Mouse (Mus musculus) limb, embryonic 10.5 days (tissue): ENCODE results near the gene Parp2. TPM values are rescaled to one million over a fixed set of nuclear protein-coding genes. Genes with fewer than 3 reads are reported as not detected.
"Not testable (repeated sequence)": the region's sequence is repeated elsewhere in the genome, so short reads cannot be mapped to it uniquely, and the experiment has no call there.

ENCODE experiments used
- DNase-seq: peaks from one replicate; pipeline ENCODE4 v3.0.0-alpha.2; 2017; ENCODE audit warnings: low spot score
- H3K27ac ChIP-seq: fragments of 300-500 bp; sonication (generic); 2 replicates; pipeline ENCODE4 v1.5.1; 2016; ENCODE audit warnings: mild to moderate bottlenecking
- H3K27me3 ChIP-seq: fragments of 300-500 bp; sonication (generic); 2 replicates; pipeline ENCODE4 v1.6.1; 2016; ENCODE audit warnings: low read depth, mild to moderate bottlenecking; ENCODE audit not compliant: poor library complexity, severe bottlenecking
- H3K36me3 ChIP-seq: fragments of 300-500 bp; sonication (generic); 2 replicates; pipeline ENCODE4 v1.6.1; 2016; ENCODE audit warnings: mild to moderate bottlenecking, moderate library complexity
- H3K4me1 ChIP-seq: fragments of 300-500 bp; sonication (generic); 2 replicates; pipeline ENCODE4 v1.6.1; 2016
- H3K4me3 ChIP-seq: fragments of 300-500 bp; sonication (generic); 2 replicates; pipeline ENCODE4 v1.5.1; 2016; ENCODE audit warnings: mild to moderate bottlenecking, moderate library complexity
- H3K9me3 ChIP-seq: fragments of 300-500 bp; sonication (generic); replicated peaks from 2 replicates; pipeline ENCODE4 v1.6.1; 2016; ENCODE audit warnings: mild to moderate bottlenecking
- WGBS: fragments of 180-500 bp; shearing (Covaris S2); methylation state at CpG from one replicate; pipeline ENCODE4 v1.1.7; 2016; 5-methylcytosine and 5-hydroxymethylcytosine counted together
- polyA plus RNA-seq: library from polyadenylated mRNA; unstranded; fragments of >200 nt; fragmentation: Nextera tagmentation; extraction: Ambion mirVana; gene quantifications from 2 replicates; pipeline ENCODE4 v1.2.1, GENCODE M21; 2016

Gene Parp2
- polyA plus RNA-seq, 1 experiment from 2014 or later: 77.2 TPM

DNA sequence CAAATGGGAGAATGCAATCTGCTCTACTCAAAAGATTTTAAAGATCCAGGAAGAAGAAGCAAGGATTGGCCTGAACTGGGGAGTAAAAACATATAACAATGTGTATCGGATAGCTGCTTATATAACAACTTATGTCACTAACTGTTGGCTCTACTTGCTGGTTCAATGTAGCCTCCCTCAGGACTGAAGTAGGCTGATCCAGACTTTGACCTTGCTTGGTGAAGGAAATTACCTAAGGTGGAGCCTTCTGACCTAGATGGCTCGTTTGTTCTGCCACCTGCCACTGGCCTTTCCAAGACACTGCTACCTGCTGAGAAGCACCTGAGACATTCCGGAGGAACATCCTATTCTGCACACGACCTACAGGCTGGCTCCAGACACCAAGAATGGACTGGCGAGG lies 48.1 kb downstream of the Parp2 start:
- H3K4me1 ChIP-seq: no peaks in the 10 kb centered on the region
- H3K4me3 ChIP-seq: no peak overlapping the region
- WGBS: 91% methylated on average over 5 of the region's 5 CpGs

DNA sequence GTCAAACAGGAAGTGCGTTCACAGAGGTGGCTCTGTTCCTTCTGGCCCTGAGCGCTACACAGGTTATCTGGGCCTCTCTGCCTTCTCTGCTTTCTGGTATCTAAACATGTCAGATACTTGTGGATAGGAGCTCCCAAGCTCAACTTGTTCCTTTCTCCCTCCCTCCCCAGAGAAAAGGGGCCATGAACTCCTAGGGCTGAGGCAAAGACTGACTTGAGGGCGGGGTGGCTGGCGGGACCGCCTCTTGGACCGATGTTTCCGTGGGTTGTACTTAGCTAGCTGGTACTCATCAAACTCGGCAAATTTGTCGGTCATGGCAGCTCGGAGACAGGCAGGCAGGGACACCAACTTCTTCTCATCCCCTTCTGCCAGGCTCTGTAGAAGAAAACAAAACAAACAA lies 55.0 kb downstream of the Parp2 start:
- Histone ChIP-seq H3K27ac (no peak overlapping the region), H3K4me1 (no peaks in the 10 kb centered on the region), H3K27me3 (no peaks in the 10 kb centered on the region), H3K9me3 (no peaks in the 10 kb centered on the region), H3K4me3 (no peak overlapping the region), H3K36me3 (peaks cover 20% of the 10 kb centered on the region)
- DNase-seq: no peak
- WGBS: 93% methylated on average over 10 of the region's 10 CpGs

More for the DNA sequence above, 48.1 kb downstream of the Parp2 start:
- no peak overlapping the region for H3K27ac ChIP-seq
- H3K36me3 ChIP-seq: peaks cover 25% of the 10 kb centered on the region
- H3K27me3 ChIP-seq: no peaks in the 10 kb centered on the region
- no peaks in the 10 kb centered on the region for H3K9me3 ChIP-seq
- DNase-seq: no peak

DNA sequence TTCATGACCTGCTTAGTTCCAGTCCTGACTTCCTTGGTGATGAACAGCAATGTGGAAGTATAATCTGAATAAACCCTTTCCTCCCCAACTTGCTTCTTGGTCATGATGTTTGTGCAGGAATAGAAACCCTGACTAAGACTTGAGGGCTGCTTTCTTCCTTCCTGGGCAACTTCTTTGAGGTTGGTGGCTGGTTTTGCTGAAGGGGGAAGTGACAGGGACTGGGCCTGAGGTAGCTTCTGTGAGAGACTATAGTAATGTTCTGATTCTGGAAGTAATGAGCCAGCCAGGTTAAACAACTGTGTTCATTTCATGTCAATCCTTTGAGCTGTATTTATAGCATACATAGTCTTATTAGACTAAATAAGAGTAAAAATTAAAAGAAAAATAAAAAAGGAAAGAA lies 57.4 kb downstream of the Parp2 start:
- DNase-seq, H3K36me3 ChIP-seq, H3K27ac ChIP-seq, H3K27me3 ChIP-seq, H3K9me3 ChIP-seq, H3K4me1 ChIP-seq, H3K4me3 ChIP-seq: not testable (repeated sequence)

DNA sequence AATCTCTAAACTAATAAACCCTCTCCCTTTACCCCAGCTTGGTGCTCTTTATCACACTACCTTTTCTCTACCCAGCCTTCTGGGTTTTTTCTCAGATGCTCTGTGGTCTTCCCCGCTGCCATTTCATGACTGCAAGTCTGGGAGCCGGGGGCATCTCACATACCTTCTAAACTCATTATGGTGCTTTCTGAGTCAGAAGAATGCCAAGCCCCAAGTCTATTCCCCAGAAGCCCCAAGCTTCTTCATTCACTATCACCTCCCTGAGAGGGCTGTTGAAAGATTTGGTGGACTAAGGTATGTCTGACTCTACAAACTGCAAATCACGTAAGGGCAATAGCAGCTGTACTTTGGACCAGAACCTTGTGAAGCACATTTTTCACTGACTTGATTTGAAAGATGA lies 59.3 kb downstream of the Parp2 start:
- WGBS: 91% methylated on average over 3 of the region's 3 CpGs
- H3K27ac ChIP-seq: no peak overlapping the region
- DNase-seq: no peak
- peaks cover 10% of the 10 kb centered on the region; the same call in 1 of the 2 replicates for H3K4me1 ChIP-seq
- no peaks in the 10 kb centered on the region for H3K27me3 ChIP-seq
- H3K36me3 ChIP-seq: peaks cover 3% of the 10 kb centered on the region; the same call in 1 of the 2 replicates
- H3K4me3 ChIP-seq: no peak overlapping the region
- no peaks in the 10 kb centered on the region for H3K9me3 ChIP-seq

DNA sequence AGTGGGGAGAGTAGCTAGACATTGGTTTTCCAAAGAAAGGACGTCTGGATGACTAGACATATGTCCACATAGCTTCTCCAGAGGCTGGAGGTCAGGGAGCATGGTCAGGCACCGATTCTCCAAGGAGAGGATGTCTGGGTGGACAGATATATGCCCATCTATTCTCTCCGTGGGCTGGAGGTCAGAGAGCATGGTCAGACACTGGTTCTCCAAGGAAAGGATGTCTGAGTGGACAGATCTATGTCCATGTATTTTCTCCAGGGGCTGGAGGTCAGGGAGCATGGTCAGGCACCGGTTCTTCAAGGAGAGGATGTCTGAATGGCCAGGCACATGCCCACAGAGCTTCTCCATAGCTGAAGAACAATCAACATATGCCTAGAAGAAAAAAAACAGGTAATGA lies 60.6 kb downstream of the Parp2 start:
- Histone ChIP-seq H3K4me3 (no peak overlapping the region), H3K27ac (no peak overlapping the region), H3K9me3 (no peaks in the 10 kb centered on the region), H3K27me3 (no peaks in the 10 kb centered on the region), H3K36me3 (peaks cover 3% of the 10 kb centered on the region; the same call in 1 of the 2 replicates), H3K4me1 (peaks cover 10% of the 10 kb centered on the region; the same call in 1 of the 2 replicates)
- whole genome bisulfite sequencing: 78% methylated on average over 4 of the region's 4 CpGs
- no peak for DNase-seq

DNA sequence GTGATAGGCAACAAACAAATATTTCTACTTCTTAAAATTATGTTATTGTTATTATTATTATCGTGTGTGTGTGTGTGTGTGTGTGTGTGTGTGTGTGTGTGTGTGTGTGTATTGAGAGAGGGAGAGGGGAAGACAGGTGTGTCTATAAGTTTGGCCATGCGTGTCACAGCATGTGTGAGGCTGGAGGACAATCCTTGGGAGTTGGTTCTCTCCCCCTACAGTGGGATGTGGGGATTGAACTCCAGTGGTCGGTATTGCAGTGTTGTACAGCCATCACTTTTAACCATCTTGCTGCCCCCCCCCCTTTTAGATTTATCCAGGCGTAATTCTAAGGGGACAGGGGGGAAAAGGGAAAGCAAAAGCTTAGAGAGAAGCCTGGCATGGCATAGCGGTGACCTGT lies 61.0 kb downstream of the Parp2 start:
- Histone ChIP-seq H3K4me3 (no peak overlapping the region), H3K9me3 (no peaks in the 10 kb centered on the region), H3K4me1 (peaks cover 10% of the 10 kb centered on the region; the same call in 1 of the 2 replicates), H3K27ac (no peak overlapping the region), H3K27me3 (no peaks in the 10 kb centered on the region), H3K36me3 (no peaks in the 10 kb centered on the region)
- WGBS: 93% methylated on average over 5 of the region's 5 CpGs
- no peak for DNase-seq

DNA sequence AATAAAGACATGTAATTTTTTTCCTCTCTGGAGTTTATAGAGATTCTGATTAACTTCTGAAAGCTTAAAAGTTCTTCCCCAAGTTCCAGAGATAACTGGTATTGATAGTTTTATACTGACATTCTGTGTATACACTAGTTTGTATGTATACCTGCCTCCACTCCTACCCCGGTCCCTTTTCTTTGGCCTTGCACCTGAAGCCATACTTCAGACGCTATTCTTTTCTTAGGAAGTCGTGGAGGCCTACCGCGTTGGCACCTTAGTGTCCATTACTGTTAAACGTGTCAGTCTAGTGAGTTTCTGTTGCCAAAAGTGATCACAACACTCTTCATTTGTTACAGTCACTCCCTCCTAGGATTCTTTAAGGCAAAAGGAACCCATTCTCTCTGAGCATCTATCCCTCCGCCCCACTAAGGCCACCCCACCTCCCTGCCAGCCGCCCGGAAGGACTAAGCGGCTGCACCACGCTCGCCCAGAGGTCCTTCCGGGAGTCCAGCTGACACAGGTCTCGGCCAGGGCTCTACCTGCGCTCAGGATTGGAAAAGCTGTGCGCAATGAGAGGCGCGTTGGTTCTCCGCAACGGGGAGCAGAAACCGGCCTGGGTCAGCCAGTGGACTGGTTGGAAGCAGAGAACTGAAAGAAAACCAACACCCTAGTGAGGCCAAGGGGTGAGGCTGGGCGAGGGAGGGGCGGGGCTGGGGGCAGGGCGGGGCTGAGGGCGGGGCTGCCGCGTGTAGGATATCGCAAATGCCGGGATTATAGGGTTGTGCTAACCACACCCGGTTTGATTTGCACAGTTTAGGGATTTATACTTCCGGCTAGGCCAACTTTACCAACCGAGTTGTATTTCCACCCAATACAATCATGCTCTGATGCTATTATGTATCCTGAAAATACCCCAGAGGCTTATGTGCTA lies 62.5 kb downstream of the Parp2 start, which contains the start of gene Tep1:
Gene Tep1 (minus strand): TSS at position 672 of the 916 bp plus-strand sequence.
- H3K27ac ChIP-seq: peak within 1 kb of the TSS; percentile 88
- WGBS: 6% methylated on average over 32 of the region's 32 CpGs
- peak within 1 kb of the TSS; percentile 67 for H3K4me3 ChIP-seq

DNA sequence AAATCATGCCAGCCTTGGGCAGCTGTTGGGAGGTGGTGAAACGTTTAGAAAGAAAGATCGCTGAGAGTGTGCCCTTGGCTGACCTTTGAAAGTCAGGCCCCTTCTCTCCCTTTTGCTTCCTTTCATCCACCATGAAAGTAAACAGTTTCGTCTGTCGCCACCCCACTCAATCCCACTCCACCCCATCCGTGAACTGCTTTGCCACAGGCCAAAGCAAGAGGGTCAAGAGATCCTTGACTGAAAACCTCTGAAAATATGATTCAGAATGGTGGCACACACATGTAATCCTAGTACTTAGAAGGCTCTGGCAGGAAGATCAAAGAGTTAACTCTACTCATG lies 63.1 kb downstream of the Parp2 start:
- Histone ChIP-seq H3K27ac (peak overlapping the region; percentile 88), H3K4me3 (peak overlapping the region; percentile 67)
- WGBS: 18% methylated on average over 5 of the region's 5 CpGs

More for the DNA sequence above, 62.5 kb downstream of the Parp2 start, which contains the start of gene Tep1:
- Histone ChIP-seq H3K36me3 (no peaks in the 10 kb centered on the region), H3K9me3 (no peaks in the 10 kb centered on the region), H3K4me1 (peaks cover 10% of the 10 kb centered on the region; the same call in 1 of the 2 replicates), H3K27me3 (no peaks in the 10 kb centered on the region)
- DNase-seq: peak; percentile 85

More for the DNA sequence above, 63.1 kb downstream of the Parp2 start:
- Histone ChIP-seq H3K36me3 (no peaks in the 10 kb centered on the region), H3K9me3 (no peaks in the 10 kb centered on the region), H3K27me3 (no peaks in the 10 kb centered on the region), H3K4me1 (peaks cover 10% of the 10 kb centered on the region; the same call in 1 of the 2 replicates)
- peak; percentile 49 for DNase-seq

Other genes starting within 250 kb of the Parp2 start
- gene Olfr744, start 193.0 kb upstream of the Parp2 start, polyA plus RNA-seq: not detected in 2 replicates
- not detected in 2 replicates for gene Olfr745, start 168.5 kb upstream of the Parp2 start, polyA plus RNA-seq
- gene Olfr746, start 160.8 kb upstream of the Parp2 start, polyA plus RNA-seq: not detected in 2 replicates
- not detected in 2 replicates for gene Olfr747, start 114.6 kb upstream of the Parp2 start, polyA plus RNA-seq
- not detected in 2 replicates for gene Olfr748, start 100.5 kb upstream of the Parp2 start, polyA plus RNA-seq
- gene Olfr749, start 62.7 kb upstream of the Parp2 start, polyA plus RNA-seq: not detected in 2 replicates
- 91.9 and 96.1 TPM in 2 replicates for gene Ttc5, start 22.3 kb upstream of the Parp2 start, polyA plus RNA-seq
- not detected in 2 replicates for gene Ccnb1ip1, start 109 bp upstream of the Parp2 start, polyA plus RNA-seq
- 3.8 and 5.7 TPM in 2 replicates for gene Tep1, start 62.7 kb downstream of the Parp2 start, polyA plus RNA-seq
- 0.06 and 0.10 TPM in 2 replicates for gene Klhl33, start 89.7 kb downstream of the Parp2 start, polyA plus RNA-seq
- 179 and 201 TPM in 2 replicates for gene Osgep, start 117.1 kb downstream of the Parp2 start, polyA plus RNA-seq
- 526 and 613 TPM in 2 replicates for gene Apex1, start 117.1 kb downstream of the Parp2 start, polyA plus RNA-seq
- 45.4 and 51.9 TPM in 2 replicates for gene Pip4p1, start 123.0 kb downstream of the Parp2 start, polyA plus RNA-seq
- 88.3 and 89.7 TPM in 2 replicates for gene Pnp, start 123.2 kb downstream of the Parp2 start, polyA plus RNA-seq
- gene Gm49342, start 136.7 kb downstream of the Parp2 start, polyA plus RNA-seq: not detected in 2 replicates
- 0.48 and 0.65 TPM in 2 replicates for gene Pnp2, start 148.2 kb downstream of the Parp2 start, polyA plus RNA-seq
- gene Rnase10, start 199.9 kb downstream of the Parp2 start, polyA plus RNA-seq: not detected in 2 replicates
- gene Rnase9, start 234.0 kb downstream of the Parp2 start, polyA plus RNA-seq: not detected in 2 replicates
- not detected in 2 replicates for gene Rnase11, start 242.3 kb downstream of the Parp2 start, polyA plus RNA-seq
- gene Rnase12, start 249.8 kb downstream of the Parp2 start, polyA plus RNA-seq: 0.30 TPM in 1 of 2 replicates, not detected in the other